Mouse (Mus musculus): ENCODE measurements at regions not wholly inside any gene's neighbourhood (a gene's known extent, or its start where the extent isn't known, plus 50 kb on each side); places are given as distances from the start of the nearest gene placed in this dataset.

DNA sequence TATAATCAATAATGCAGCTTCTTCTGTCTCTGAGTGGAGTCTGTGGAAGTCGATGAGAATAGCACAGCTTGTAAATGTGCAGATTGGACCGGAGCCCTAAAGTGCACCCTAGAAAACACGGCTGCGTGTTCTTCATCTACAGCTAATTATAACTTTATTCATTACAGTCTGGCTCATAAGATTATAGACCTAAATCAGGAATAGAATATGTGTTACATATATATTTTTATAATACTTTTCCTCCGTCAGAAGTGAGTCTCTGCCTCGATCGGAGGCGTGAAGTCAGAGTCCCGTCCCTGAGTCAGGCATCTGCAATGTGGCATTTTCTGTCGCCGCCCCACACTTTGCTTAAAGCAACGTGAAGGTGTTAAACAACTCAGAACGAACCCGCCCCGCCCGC lies 288.7 kb upstream of the 4930535I16Rik start:
- TF ChIP-seq NRF1 (IDR thresholded peaks at IDR 0.05; ENCODE audit: low read depth, low read length) (no peak), CTCF (conservative IDR thresholded peaks at IDR 0.05 in 1 of 2, IDR thresholded peaks at IDR 0.05 in 1 of 2; ENCODE audit: low read depth in 2 of 2, low read length in 2 of 2) (no peak), POLR2A (IDR thresholded peaks at IDR 0.05; ENCODE audit: low read depth, low read length) (no peak), EP300 (IDR thresholded peaks at IDR 0.05; ENCODE audit: low read length) (no peak), ELF1 (IDR thresholded peaks at IDR 0.05; ENCODE audit: low read depth, low read length) (no peak), POLR2AphosphoS2 (IDR thresholded peaks at IDR 0.05; ENCODE audit: low read depth, low read length) (no peak), TCF12 (IDR thresholded peaks at IDR 0.05; ENCODE audit: low read depth, low read length) (no peak), E2F4 (IDR thresholded peaks at IDR 0.05; ENCODE audit: insufficient replicate concordance, low read depth, low read length) (no peak), SMC3 (IDR thresholded peaks at IDR 0.05; ENCODE audit: low read depth, low read length) (no peak), TBP (conservative IDR thresholded peaks at IDR 0.05; ENCODE audit: low read depth, low read length) (no peak), KAT2A (IDR thresholded peaks at IDR 0.05; ENCODE audit: insufficient replicate concordance, low read length) (no peak), ZKSCAN1 (IDR thresholded peaks at IDR 0.05; ENCODE audit: borderline replicate concordance, low read depth, low read length) (no peak)

Measured in CH12.LX (cell line).